Mouse (Mus musculus) liver, postnatal 0 days (tissue): ENCODE results near the gene Scarf1. TPM values are rescaled to one million over a fixed set of nuclear protein-coding genes. Genes with fewer than 3 reads are reported as not detected.

ENCODE experiments used
- ATAC-seq: fragments of 200-750 bp; cut with Nextera tagmentation; 2 replicates; pipeline ENCODE4 v1.8.0; 2017; ENCODE audit warnings: mild to moderate bottlenecking, moderate library complexity
- DNase-seq: peaks from one replicate; pipeline ENCODE4 v3.0.0-alpha.2; 2016
- H3K27ac ChIP-seq: fragments of 300-500 bp; sonication (generic); 2 replicates; pipeline ENCODE4 v1.5.1; 2014; ENCODE audit warnings: antibody characterized with exemption, moderate library complexity, mild to moderate bottlenecking, low read depth
- H3K27me3 ChIP-seq: fragments of 300-500 bp; sonication (generic); 2 replicates; pipeline ENCODE4 v1.6.1; 2014; ENCODE audit warnings: low read length, control low read depth, mixed read lengths; ENCODE audit not compliant: insufficient read depth
- H3K36me3 ChIP-seq: fragments of 300-500 bp; sonication (generic); replicated peaks from 2 replicates; pipeline ENCODE4 v1.6.1; 2014; ENCODE audit warnings: mild to moderate bottlenecking, control low read depth, low read length, moderate library complexity, mixed read lengths; ENCODE audit not compliant: insufficient read depth
- H3K4me1 ChIP-seq: fragments of 300-500 bp; sonication (generic); 2 replicates; pipeline ENCODE4 v1.6.1; 2014; ENCODE audit warnings: antibody characterized with exemption, mild to moderate bottlenecking, control low read depth; ENCODE audit not compliant: insufficient read depth
- H3K4me2 ChIP-seq: fragments of 300-500 bp; sonication (generic); 2 replicates; pipeline ENCODE4 v1.6.1; 2014; ENCODE audit warnings: low read depth, mild to moderate bottlenecking, low read length, moderate library complexity, mixed read lengths
- H3K4me3 ChIP-seq: fragments of 300-500 bp; sonication (generic); 2 replicates; pipeline ENCODE4 v1.5.1; 2014; ENCODE audit warnings: low read depth, low read length
- H3K9ac ChIP-seq: fragments of 300-500 bp; sonication (generic); replicated peaks from 2 replicates; pipeline ENCODE4 v1.6.1; 2014; ENCODE audit warnings: mild to moderate bottlenecking, moderate library complexity
- H3K9me3 ChIP-seq: fragments of 300-500 bp; sonication (generic); 2 replicates; pipeline ENCODE4 v1.6.1; 2016; ENCODE audit warnings: mild to moderate bottlenecking, control low read depth, low read length, mixed read lengths
- CTCF ChIP-seq: sonication (generic); IDR thresholded peaks from 2 replicates; pipeline ENCODE4 v1.5.1; 2016; ENCODE audit warnings: antibody characterized with exemption, low read depth
- EP300 ChIP-seq: IDR thresholded peaks from 2 replicates; pipeline ENCODE4 v1.6.1; 2016; ENCODE audit warnings: antibody characterized with exemption, low read depth, mild to moderate bottlenecking
- WGBS: fragments of 180-500 bp; shearing (Covaris S2); extraction: QIAGEN DNeasy Blood & Tissue Kit; methylation state at CpG from one replicate; pipeline ENCODE4 v1.1.7; 2014; ENCODE audit not compliant: insufficient replicate concordance; 5-methylcytosine and 5-hydroxymethylcytosine counted together
- polyA plus RNA-seq: library from polyadenylated mRNA; unstranded; fragments of >200 nt; fragmentation: Nextera tagmentation; extraction: Ambion mirVana; gene quantifications from 2 replicates; pipeline ENCODE4 v1.2.1, GENCODE M21; 2015

The Scarf1 gene
- polyA plus RNA-seq, 1 experiment from 2014 or later, result 3.1 TPM

DNA sequence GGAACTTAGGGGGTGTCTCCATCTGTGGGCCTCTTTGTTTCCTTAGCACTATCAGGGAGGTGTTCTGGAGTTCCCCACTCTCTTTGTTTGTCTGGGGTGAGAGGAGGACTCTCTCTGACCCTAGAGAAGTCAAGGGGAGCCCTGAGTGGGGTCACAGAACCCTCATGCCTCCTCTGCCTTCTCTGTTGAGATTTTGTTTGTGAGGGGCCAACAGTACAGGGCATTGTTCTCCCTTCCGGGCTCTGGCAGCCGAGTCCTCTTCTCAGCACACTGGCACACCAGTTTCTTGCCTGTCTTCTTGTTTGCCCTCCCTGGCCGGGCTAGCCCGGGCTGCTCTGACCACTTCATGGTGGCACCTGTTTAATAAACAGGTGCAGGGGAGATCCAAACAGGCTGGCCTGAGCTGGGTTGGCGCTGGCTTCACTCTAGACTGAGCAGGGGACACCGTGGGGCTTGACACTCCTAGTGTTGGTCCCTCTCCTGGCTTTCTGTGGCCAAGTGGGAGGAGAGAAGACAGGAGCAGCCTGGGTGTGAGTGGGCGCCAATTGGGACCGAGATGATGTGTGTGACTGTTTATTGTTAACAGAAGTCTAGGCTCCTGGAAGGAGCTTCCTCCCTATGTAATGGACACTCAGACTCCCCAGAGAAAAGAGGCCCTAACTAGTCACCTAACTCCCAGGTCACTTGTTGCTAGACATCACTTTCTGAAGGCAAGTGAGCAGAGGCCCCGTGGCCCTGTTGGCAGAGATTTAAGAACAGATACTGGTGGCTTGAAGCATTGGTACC, 25.0 kb downstream of the Scarf1 start:
- peaks cover 19% of the 10 kb centered on the region for H3K4me1 ChIP-seq
- H3K27me3 ChIP-seq, result no peaks in the 10 kb centered on the region
- no peak overlapping the region for H3K9ac ChIP-seq
- ATAC-seq (no peak), DNase-seq (no peak)
- TF ChIP-seq EP300, result no peak
- TF ChIP-seq CTCF, result no peak
- no peaks in the 10 kb centered on the region for H3K9me3 ChIP-seq
- peaks cover 5% of the 10 kb centered on the region; the same call in 1 of the 2 replicates for H3K36me3 ChIP-seq
- H3K4me3 ChIP-seq, result no peak overlapping the region
- H3K27ac ChIP-seq, result peak overlapping the region; percentile 37; the same call in 1 of the 2 replicates
- no peak overlapping the region for H3K4me2 ChIP-seq
- WGBS, result 69% methylated on average over 9 of the region's 9 CpGs

DNA sequence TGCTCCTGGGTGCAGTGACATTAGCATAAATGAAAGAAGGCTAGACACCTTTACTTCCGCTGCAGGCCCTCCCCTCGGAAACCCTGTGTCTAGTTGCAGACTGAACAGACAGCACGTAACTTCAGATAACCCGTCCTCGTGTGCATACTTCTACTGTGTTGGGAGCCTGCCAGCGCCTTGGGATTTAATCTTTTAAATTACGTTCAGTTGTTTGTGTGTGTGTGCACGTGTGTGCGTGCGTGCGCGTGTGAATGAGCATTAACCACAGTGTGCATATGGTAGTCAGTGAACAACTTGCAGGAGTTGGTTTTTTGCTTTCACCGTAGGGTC, 25.6 kb downstream of the Scarf1 start:
- Histone ChIP-seq H3K36me3 (peaks cover 5% of the 10 kb centered on the region; the same call in 1 of the 2 replicates), H3K9me3 (no peaks in the 10 kb centered on the region), H3K27ac (no peak overlapping the region), H3K9ac (no peak overlapping the region), H3K4me1 (peaks cover 19% of the 10 kb centered on the region), H3K4me2 (no peak overlapping the region), H3K27me3 (no peaks in the 10 kb centered on the region), H3K4me3 (no peak overlapping the region)
- ATAC-seq (no peak), DNase-seq (no peak)
- 57% methylated on average over 13 of the region's 13 CpGs for WGBS
- TF ChIP-seq EP300, result no peak
- TF ChIP-seq CTCF, result no peak

DNA sequence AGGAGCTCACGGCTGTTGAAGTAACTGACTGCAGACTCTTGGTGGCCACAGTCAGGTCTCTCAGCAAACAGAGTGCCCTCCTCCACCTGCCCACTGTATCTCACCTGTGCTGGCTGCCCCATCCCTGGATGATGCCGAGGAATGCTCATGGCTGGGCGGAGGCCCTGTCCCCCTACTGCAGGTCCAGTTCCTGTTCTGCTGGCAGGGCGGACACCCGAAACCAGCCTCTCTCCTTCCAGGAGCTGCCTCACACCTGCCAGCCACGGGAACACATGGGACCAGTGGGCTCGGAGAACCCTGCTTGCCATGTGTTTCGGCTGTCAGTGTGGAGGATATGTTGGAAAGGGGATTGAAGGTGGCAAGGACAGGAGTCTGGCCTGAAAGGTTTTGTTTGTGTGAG, 26.9 kb downstream of the Scarf1 start:
- 75% methylated on average over 8 of the region's 8 CpGs for WGBS
- 0 out of 2 replicates have a peak overlapping the region, but pooled peaks have one; percentile 11 for H3K27ac ChIP-seq
- H3K4me3 ChIP-seq, result no peak overlapping the region
- ATAC-seq (no peak), DNase-seq (no peak)
- no peaks in the 10 kb centered on the region for H3K27me3 ChIP-seq
- H3K9me3 ChIP-seq, result no peaks in the 10 kb centered on the region
- peaks cover 5% of the 10 kb centered on the region; the same call in 1 of the 2 replicates for H3K36me3 ChIP-seq
- no peak overlapping the region for H3K9ac ChIP-seq
- H3K4me1 ChIP-seq, result peaks cover 17% of the 10 kb centered on the region
- TF ChIP-seq CTCF, result no peak
- no peak for TF ChIP-seq EP300
- no peak overlapping the region for H3K4me2 ChIP-seq

DNA sequence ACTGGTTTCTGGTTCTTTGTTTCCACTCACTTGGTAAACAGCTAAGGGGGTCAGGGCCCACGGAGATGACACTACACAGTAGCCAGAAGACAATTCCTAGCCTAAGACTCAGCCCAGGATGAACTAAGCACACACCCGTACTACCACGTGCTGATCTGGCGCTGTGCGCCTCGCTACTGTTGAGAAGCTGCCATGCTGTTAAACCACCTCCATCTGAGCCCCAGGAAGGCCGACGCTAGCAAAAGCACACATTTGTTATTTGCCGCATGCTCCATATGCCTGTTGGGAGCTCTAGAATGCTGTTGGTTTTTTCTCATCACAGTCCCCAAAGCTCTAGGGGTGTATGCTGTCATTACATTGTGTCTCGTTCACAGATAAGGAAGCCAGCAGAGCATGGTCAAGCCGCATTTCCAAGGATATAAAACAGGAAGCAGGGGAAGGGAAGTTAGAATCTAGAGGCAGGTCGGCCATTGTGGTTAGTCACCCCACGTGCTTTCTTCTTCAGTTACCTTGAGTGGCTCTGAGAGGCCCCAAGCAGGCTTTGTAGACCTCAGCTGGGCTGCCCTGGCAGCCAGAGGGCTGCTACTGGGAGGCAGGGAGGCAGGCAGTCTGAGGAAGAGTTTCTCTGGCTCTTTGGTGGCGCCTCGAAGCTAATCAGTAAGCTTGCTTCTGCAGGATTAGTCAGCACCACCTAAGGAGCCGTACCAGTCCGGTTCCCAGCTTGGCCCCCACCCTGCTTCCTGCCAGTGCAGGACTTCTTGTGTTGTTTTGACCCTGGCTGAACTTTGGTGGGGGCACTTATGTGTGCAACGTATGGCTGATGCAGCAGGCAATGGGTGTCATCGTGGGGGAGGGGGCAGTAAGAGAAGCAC, 27.6 kb downstream of the Scarf1 start:
- Histone ChIP-seq H3K4me2 (no peak overlapping the region), H3K9ac (no peak overlapping the region), H3K27ac (peak overlapping the region; percentile 50), H3K9me3 (no peaks in the 10 kb centered on the region), H3K4me3 (no peak overlapping the region), H3K27me3 (no peaks in the 10 kb centered on the region), H3K4me1 (peaks cover 17% of the 10 kb centered on the region), H3K36me3 (peaks cover 5% of the 10 kb centered on the region; the same call in 1 of the 2 replicates)
- ATAC-seq (peak; percentile 57), DNase-seq (peak; percentile 40)
- WGBS, result 48% methylated on average over 19 of the region's 19 CpGs
- TF ChIP-seq CTCF (no peak), EP300 (no peak)

DNA sequence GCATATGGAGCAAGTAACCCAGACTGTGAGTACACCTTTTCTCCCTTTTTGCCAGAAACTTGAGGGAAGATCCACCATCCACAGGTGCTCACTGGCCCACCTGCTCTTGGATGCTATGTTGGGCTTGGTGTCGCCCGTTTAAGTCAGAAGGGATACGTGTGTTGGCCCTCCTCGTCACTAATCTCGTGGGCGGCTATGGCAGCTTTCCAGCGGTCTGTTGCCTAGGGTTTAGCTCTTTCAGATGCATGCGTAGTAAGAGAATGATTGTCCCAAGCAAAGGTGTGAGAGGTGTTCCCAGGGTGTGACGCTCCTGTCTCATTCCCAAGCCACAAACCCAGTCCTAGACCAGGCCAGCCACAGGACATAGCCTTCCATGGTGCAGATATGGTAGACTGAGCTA, 31.4 kb downstream of the Scarf1 start:
- WGBS, result 81% methylated on average over 9 of the region's 9 CpGs
- no peaks in the 10 kb centered on the region for H3K9me3 ChIP-seq
- ATAC-seq (no peak), DNase-seq (no peak)
- peaks cover 24% of the 10 kb centered on the region for H3K4me1 ChIP-seq
- no peak overlapping the region for H3K27ac ChIP-seq
- H3K9ac ChIP-seq, result no peak overlapping the region
- H3K27me3 ChIP-seq, result no peaks in the 10 kb centered on the region
- no peak overlapping the region for H3K4me3 ChIP-seq
- H3K36me3 ChIP-seq, result 0 out of 2 replicates have a peak, but pooled peaks cover 5% of the 10 kb centered on the region
- no peak for TF ChIP-seq EP300
- TF ChIP-seq CTCF, result no peak
- no peak overlapping the region for H3K4me2 ChIP-seq

DNA sequence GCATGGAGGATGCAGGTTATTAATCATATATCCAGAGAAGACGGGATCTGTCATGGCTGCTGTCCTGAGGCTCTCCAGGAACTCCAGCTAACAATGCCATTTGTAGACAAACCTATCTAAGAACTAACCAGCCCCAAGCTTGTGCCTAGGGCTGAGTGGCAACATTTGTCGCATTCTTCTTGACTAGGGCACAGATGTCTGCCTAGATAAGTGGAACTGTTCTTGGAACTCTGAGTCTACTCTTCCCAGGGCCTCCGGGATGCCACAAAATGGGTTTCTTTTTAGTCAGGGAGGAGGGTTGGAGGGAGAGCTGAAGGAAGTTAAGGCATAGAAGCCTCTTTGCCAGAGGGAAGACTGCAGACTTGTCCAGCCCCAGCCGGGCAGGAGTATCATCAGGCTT, 32.7 kb downstream of the Scarf1 start:
- ATAC-seq (no peak), DNase-seq (no peak)
- Histone ChIP-seq H3K4me2 (no peak overlapping the region), H3K27ac (no peak overlapping the region), H3K9ac (no peak overlapping the region), H3K9me3 (no peaks in the 10 kb centered on the region), H3K4me1 (peaks cover 26% of the 10 kb centered on the region), H3K27me3 (no peaks in the 10 kb centered on the region), H3K36me3 (0 out of 2 replicates have a peak, but pooled peaks cover 5% of the 10 kb centered on the region), H3K4me3 (no peak overlapping the region)
- 59% methylated on average over 4 of the region's 4 CpGs for WGBS
- no peak for TF ChIP-seq EP300
- TF ChIP-seq CTCF, result no peak
